Mouse (Mus musculus) myocyte (in vitro differentiated cells): Measurements from ENCODE around the gene Rtn3. TPM values are rescaled to one million over a fixed set of nuclear protein-coding genes. Genes with fewer than 3 reads are reported as not detected.

Experiments
- H3K27me3 ChIP-seq: one replicate; pipeline ENCODE4 v1.6.1; 2011; ENCODE audit not compliant: control insufficient read depth, insufficient read depth, insufficient read length
- H3K36me3 ChIP-seq: one replicate; pipeline ENCODE4 v1.6.1; 2011; ENCODE audit not compliant: control insufficient read depth, insufficient read depth
- H3K4me2 ChIP-seq: one replicate; pipeline ENCODE4 v1.6.1; 2011; ENCODE audit warnings: low read depth, control low read depth
- H3K4me3 ChIP-seq: one replicate; pipeline ENCODE4 v1.5.1; 2011; ENCODE audit warnings: mild to moderate bottlenecking, control low read depth, moderate library complexity
- H3K79me2 ChIP-seq: one replicate; pipeline ENCODE4 v1.6.1; 2011; ENCODE audit not compliant: control insufficient read depth, insufficient read depth
- H3ac ChIP-seq: one replicate; pipeline ENCODE4 v1.6.1; 2011; ENCODE audit not compliant: control insufficient read depth, insufficient read length
- CEBPB ChIP-seq: IDR thresholded peaks from 2 replicates; pipeline ENCODE4 v1.6.1; 2011; ENCODE audit warnings: mild to moderate bottlenecking, moderate library complexity; ENCODE audit not compliant: poor library complexity, insufficient read depth, severe bottlenecking
- E2F4 ChIP-seq: IDR thresholded peaks from one replicate; pipeline ENCODE4 v1.6.1; 2011; ENCODE audit warnings: mild to moderate bottlenecking, control low read depth, moderate library complexity; ENCODE audit not compliant: insufficient read depth
- MAX ChIP-seq: IDR thresholded peaks from one replicate; pipeline ENCODE4 v1.6.1; 2011; ENCODE audit warnings: low read depth, mild to moderate bottlenecking, control low read depth
- MYOD1 ChIP-seq, 3 experiments: IDR thresholded peaks; one replicate each; pipeline ENCODE4 v1.6.1; 2011; ENCODE audit warnings: control low read depth in 2 of 3, low read depth in 2 of 3, mild to moderate bottlenecking in 2 of 3, moderate library complexity in 1 of 3; ENCODE audit not compliant: insufficient read length in 2 of 3, control insufficient read depth in 1 of 3
- MYOG ChIP-seq, 3 experiments: IDR thresholded peaks; one replicate each; pipeline ENCODE4 v1.6.1; 2011; ENCODE audit warnings: control low read depth in 2 of 3, low read depth in 2 of 3, mild to moderate bottlenecking in 2 of 3; ENCODE audit not compliant: insufficient read length in 2 of 3, control insufficient read depth in 1 of 3, insufficient read depth in 1 of 3
- POLR2A ChIP-seq: IDR thresholded peaks from one replicate; pipeline ENCODE4 v1.6.1; 2011; ENCODE audit warnings: low read depth, mild to moderate bottlenecking, control low read depth, moderate library complexity; ENCODE audit not compliant: insufficient read length
- POLR2AphosphoS2 ChIP-seq: IDR thresholded peaks from one replicate; pipeline ENCODE4 v1.6.1; 2011; ENCODE audit warnings: low read depth, control low read depth; ENCODE audit not compliant: insufficient read length
- REST ChIP-seq: IDR thresholded peaks from one replicate; pipeline ENCODE4 v1.6.1; 2011; ENCODE audit warnings: mild to moderate bottlenecking, control low read depth, moderate library complexity; ENCODE audit not compliant: insufficient read depth, insufficient read length
- SRF ChIP-seq: IDR thresholded peaks from one replicate; pipeline ENCODE4 v1.6.1; 2011; ENCODE audit warnings: low read depth; ENCODE audit not compliant: control insufficient read depth, insufficient read length
- TCF12 ChIP-seq: IDR thresholded peaks from one replicate; pipeline ENCODE4 v1.6.1; 2011; ENCODE audit warnings: mild to moderate bottlenecking, control low read depth; ENCODE audit not compliant: poor library complexity, insufficient read depth, severe bottlenecking
- TCF3 ChIP-seq: IDR thresholded peaks from one replicate; pipeline ENCODE4 v1.6.1; 2011; ENCODE audit warnings: low read depth, control low read depth; ENCODE audit not compliant: insufficient read length
- USF1 ChIP-seq: IDR thresholded peaks from one replicate; pipeline ENCODE4 v1.6.1; 2011; ENCODE audit warnings: low read depth, mild to moderate bottlenecking, control low read depth, moderate library complexity
- polyA plus RNA-seq: library from polyadenylated mRNA; unstranded; fragments of >200 nt; fragmentation: generic; extraction: Trizol; gene quantifications from one replicate; pipeline ENCODE4 v1.2.1, GENCODE M21; 2012; ENCODE audit warnings: missing spikeins

Gene Rtn3
- polyA plus RNA-seq, 1 experiment = 65.7 TPM

GRCm38 (mm10) chr19:7420108-7420507, 63.0 kb downstream of the Rtn3 start:
- no peak overlapping the region for H3ac ChIP-seq
- peaks cover 4% of the 10 kb centered on the region for H3K36me3 ChIP-seq
- no peaks in the 10 kb centered on the region for H3K27me3 ChIP-seq
- no peak for TF ChIP-seq MYOD1 (IDR thresholded peaks at IDR 0.05; ENCODE audit: control insufficient read depth in 1 of 3, insufficient read length in 2 of 3, low read depth in 2 of 3)
- no peak for TF ChIP-seq MYOG (IDR thresholded peaks at IDR 0.05; ENCODE audit: control insufficient read depth in 1 of 3, insufficient read depth in 1 of 3, insufficient read length in 2 of 3, low read depth in 2 of 3)
- TF ChIP-seq POLR2A = no peak
- no peak for TF ChIP-seq E2F4
- TF ChIP-seq SRF = no peak
- no peak for TF ChIP-seq MAX
- no peak for TF ChIP-seq USF1
- no peak for TF ChIP-seq REST
- TF ChIP-seq TCF3 = no peak
- TF ChIP-seq POLR2AphosphoS2 = no peak
- TF ChIP-seq CEBPB = no peak
- no peak for TF ChIP-seq TCF12
- H3K4me2 ChIP-seq = no peak overlapping the region
- H3K79me2 ChIP-seq = peaks cover 28% of the 10 kb centered on the region
- no peak overlapping the region for H3K4me3 ChIP-seq

GRCm38 (mm10) chr19:7419134-7419533, 63.9 kb downstream of the Rtn3 start:
- TF ChIP-seq TCF3 (no peak), SRF (no peak), MYOD1 (IDR thresholded peaks at IDR 0.05; ENCODE audit: control insufficient read depth in 1 of 3, insufficient read length in 2 of 3, low read depth in 2 of 3) (no peak), CEBPB (no peak), MYOG (IDR thresholded peaks at IDR 0.05; ENCODE audit: control insufficient read depth in 1 of 3, insufficient read depth in 1 of 3, insufficient read length in 2 of 3, low read depth in 2 of 3) (no peak), POLR2AphosphoS2 (no peak), REST (no peak), E2F4 (no peak), MAX (no peak), POLR2A (no peak), USF1 (no peak), TCF12 (no peak)
- no peaks in the 10 kb centered on the region for H3K27me3 ChIP-seq
- H3ac ChIP-seq = no peak overlapping the region
- H3K4me2 ChIP-seq = peak overlapping the region; percentile 93
- H3K36me3 ChIP-seq = no peaks in the 10 kb centered on the region
- peak overlapping the region; percentile 75 for H3K4me3 ChIP-seq
- H3K79me2 ChIP-seq = peaks cover 28% of the 10 kb centered on the region

- Histone ChIP-seq H3K79me2 (peaks cover 28% of the 10 kb centered on the region), H3K27me3 (no peaks in the 10 kb centered on the region), H3K4me2 (peak overlapping the region; percentile 93), H3K4me3 (peak overlapping the region; percentile 75), H3ac (peak overlapping the region; percentile 83), H3K36me3 (no peaks in the 10 kb centered on the region)
- TF ChIP-seq SRF (peak; percentile 27), POLR2A (no peak), E2F4 (peak; percentile 23)
Measured at GRCm38 (mm10) chr19:7417911-7418849, 64.9 kb downstream of the Rtn3 start.

- no peaks in the 10 kb centered on the region for H3K36me3 ChIP-seq
- peak within 1 kb of the TSS; percentile 75 for H3K4me3 ChIP-seq
Measured at GRCm38 (mm10) chr19:7416834-7417735, 66.0 kb downstream of the Rtn3 start, which contains the start of gene 2700081O15Rik. TSS of gene 2700081O15Rik (plus strand) at chr19:7417625.

More at GRCm38 (mm10) chr19:7416834-7417735, 66.0 kb downstream of the Rtn3 start, which contains the start of gene 2700081O15Rik:
- H3K27me3 ChIP-seq = no peaks in the 10 kb centered on the region
- peak within 1 kb of the TSS; percentile 93 for H3K4me2 ChIP-seq
- TF ChIP-seq MYOG (IDR thresholded peaks at IDR 0.05; ENCODE audit: control insufficient read depth in 1 of 3, insufficient read depth in 1 of 3, insufficient read length in 2 of 3, low read depth in 2 of 3) (peak in 1 of 3 experiments; percentile 28), REST (no peak), POLR2A (peak; percentile 57)
- peak within 1 kb of the TSS; percentile 83 for H3ac ChIP-seq
- H3K79me2 ChIP-seq = peaks cover 28% of the 10 kb centered on the region
